ENCODE assay signal across 7 mouse cellular contexts in genomic region chr9:66124681-66125542, GRCm38 (mm10). TPM values are rescaled to one million over a fixed set of nuclear protein-coding genes. Genes with fewer than 3 reads are reported as not detected.
DNase-seq lines count a peak whose midpoint lies in the region; ATAC-seq and TF ChIP-seq lines count a peak whose summit lies in the region.

No protein-coding gene starts in this region.

- no peaks in the 10 kb centered on the region for H3K27me3 ChIP-seq in embryonic facial prominence, embryonic 10.5 days (replicated peaks; ENCODE audit: low read depth, poor library complexity, severe bottlenecking)
- H3K27me3 ChIP-seq in intestine, postnatal 0 days (replicated peaks; ENCODE audit: control insufficient read depth, insufficient read depth, low read length): no peaks in the 10 kb centered on the region
- no peaks in the 10 kb centered on the region for H3K27me3 ChIP-seq in midbrain, embryonic 12.5 days
- H3K27me3 ChIP-seq in small intestine, adult 2 months (ENCODE audit: control insufficient read depth, insufficient read depth, low read length): no peaks in the 10 kb centered on the region

- H3K9me3 ChIP-seq in embryonic facial prominence, embryonic 10.5 days: no peaks in the 10 kb centered on the region
- no peaks in the 10 kb centered on the region for H3K9me3 ChIP-seq in intestine, postnatal 0 days (ENCODE audit: control insufficient read depth)
- H3K9me3 ChIP-seq in midbrain, embryonic 12.5 days: no peaks in the 10 kb centered on the region

- H3K9ac ChIP-seq in intestine, postnatal 0 days (ENCODE audit: low read depth, low read length): peak overlapping the region; percentile 84
- peak overlapping the region; percentile 87 for H3K9ac ChIP-seq in midbrain, embryonic 12.5 days (replicated peaks)

- intact Hi-C loops in left cerebral cortex, postnatal 4 days (cut with DNase I): no loop called here

- peak overlapping the region; percentile 86 for H3K4me3 ChIP-seq in embryonic facial prominence, embryonic 10.5 days
- H3K4me3 ChIP-seq in intestine, postnatal 0 days (ENCODE audit: low read depth, low read length): peak overlapping the region; percentile 89
- peak overlapping the region; percentile 77 for H3K4me3 ChIP-seq in midbrain, embryonic 12.5 days
- peak overlapping the region; percentile 89 for H3K4me3 ChIP-seq in small intestine, adult 2 months (ENCODE audit: low read depth, low read length)

- H3K36me3 ChIP-seq in embryonic facial prominence, embryonic 10.5 days (replicated peaks): peaks cover 10% of the 10 kb centered on the region
- H3K36me3 ChIP-seq in intestine, postnatal 0 days (ENCODE audit: control insufficient read depth, insufficient read depth): peaks cover 4% of the 10 kb centered on the region; the same call in 1 of the 2 replicates
- no peaks in the 10 kb centered on the region for H3K36me3 ChIP-seq in midbrain, embryonic 12.5 days
- no peaks in the 10 kb centered on the region for H3K36me3 ChIP-seq in small intestine, adult 2 months (ENCODE audit: control insufficient read depth, insufficient read depth, low read length)

- H3K4me2 ChIP-seq in intestine, postnatal 0 days (replicated peaks; ENCODE audit: low read depth): peak overlapping the region; percentile 77
- H3K4me2 ChIP-seq in midbrain, embryonic 12.5 days (replicated peaks): peak overlapping the region; percentile 60

- peak overlapping the region; percentile 92 for H3K27ac ChIP-seq in embryonic facial prominence, embryonic 10.5 days (replicated peaks)
- H3K27ac ChIP-seq in intestine, postnatal 0 days (ENCODE audit: low read depth, low read length): peak overlapping the region; percentile 93
- H3K27ac ChIP-seq in midbrain, embryonic 12.5 days (replicated peaks): peak overlapping the region; percentile 92
- peak overlapping the region; percentile 79 for H3K27ac ChIP-seq in small intestine, adult 2 months (ENCODE audit: insufficient read depth, low read depth, low read length)

- peak; percentile 99 for DNase-seq in adrenal gland, postnatal 10 days
- DNase-seq in embryonic facial prominence, embryonic 10.5 days (ENCODE audit: low spot score): peak; percentile 99
- DNase-seq in gonadal fat pad, adult 2 months (ENCODE audit: low read depth): peak; percentile 41
- peak; percentile 98 for DNase-seq in left cerebral cortex, postnatal 4 days

- WGBS in embryonic facial prominence, embryonic 10.5 days: 19% methylated on average over 33 of the region's 33 CpGs
- WGBS in intestine, postnatal 0 days: 12% methylated on average over 33 of the region's 33 CpGs
- WGBS in midbrain, embryonic 12.5 days: 13% methylated on average over 33 of the region's 33 CpGs
- WGBS in small intestine, adult 2 months: 5% methylated on average over 33 of the region's 33 CpGs

- peak; percentile 97 for ATAC-seq in intestine, postnatal 0 days
- peak; percentile 98 for ATAC-seq in midbrain, embryonic 12.5 days (ENCODE audit: low FRiP score, low read depth)

- H3K4me1 ChIP-seq in embryonic facial prominence, embryonic 10.5 days: peaks cover 44% of the 10 kb centered on the region
- 0 out of 2 replicates have a peak, but pooled peaks cover 9% of the 10 kb centered on the region for H3K4me1 ChIP-seq in intestine, postnatal 0 days (replicated peaks; ENCODE audit: control insufficient read depth, insufficient read depth, low read length)
- H3K4me1 ChIP-seq in midbrain, embryonic 12.5 days: peaks cover 33% of the 10 kb centered on the region
- H3K4me1 ChIP-seq in small intestine, adult 2 months (ENCODE audit: control insufficient read depth, insufficient read depth, insufficient read length, low read length): peaks cover 6% of the 10 kb centered on the region; the same call in 1 of the 2 replicates

- TF ChIP-seq CTCF in intestine, postnatal 0 days (IDR thresholded peaks at IDR 0.05; ENCODE audit: low read depth): 0 out of 2 replicates have a peak, but pooled peaks have one; percentile 25
- no peak for TF ChIP-seq CTCF in small intestine, adult 2 months (IDR thresholded peaks at IDR 0.05; ENCODE audit: extremely low read depth, insufficient read length, insufficient replicate concordance, low read depth, low read length)

- peak; percentile 91 for TF ChIP-seq POLR2A in small intestine, adult 2 months (IDR thresholded peaks at IDR 0.05; ENCODE audit: low read depth, low read length)

RNA-seq across cellular contexts. Expression of gene Snx1, which starts 1.5 kb away (rescaled TPM):
- total RNA-seq in adrenal gland, postnatal 10 days (2021): 10 to 100 TPM; 72.3 to 81.3 TPM
- polyA plus RNA-seq in embryonic facial prominence, embryonic 10.5 days (2016; fragmentation: Nextera tagmentation; extraction: Ambion mirVana): 124 and 129 TPM in 2 replicates
- polyA plus RNA-seq in gonadal fat pad, adult 2 months (2012; rRNA removed): 131 and 133 TPM in 2 replicates
- 122 and 133 TPM in 2 replicates for polyA plus RNA-seq in intestine, postnatal 0 days (2015; fragmentation: Nextera tagmentation; extraction: Ambion mirVana)
- total RNA-seq in left cerebral cortex, postnatal 4 days (2021): 10 to 100 TPM; 48.9 to 50.0 TPM
- polyA plus RNA-seq in midbrain, embryonic 12.5 days (2016; fragmentation: Nextera tagmentation; extraction: Ambion mirVana): 135 and 136 TPM in 2 replicates
- polyA plus RNA-seq in small intestine, adult 2 months (2012; rRNA removed): 15.1 and 32.2 TPM in 2 replicates

RNA-seq across cellular contexts. Expression of gene Ciao2a, which starts 1.5 kb away (rescaled TPM):
- total RNA-seq in adrenal gland, postnatal 10 days (2021): 10 to 100 TPM; 89.9 to 97.4 TPM
- polyA plus RNA-seq in embryonic facial prominence, embryonic 10.5 days (2016; fragmentation: Nextera tagmentation; extraction: Ambion mirVana): 159 and 162 TPM in 2 replicates
- 15.7 and 18.5 TPM in 2 replicates for polyA plus RNA-seq in gonadal fat pad, adult 2 months (2012; rRNA removed)
- 201 and 207 TPM in 2 replicates for polyA plus RNA-seq in intestine, postnatal 0 days (2015; fragmentation: Nextera tagmentation; extraction: Ambion mirVana)
- 10 to 100 TPM; 23.7 to 27.9 TPM for total RNA-seq in left cerebral cortex, postnatal 4 days (2021)
- polyA plus RNA-seq in midbrain, embryonic 12.5 days (2016; fragmentation: Nextera tagmentation; extraction: Ambion mirVana): 126 and 133 TPM in 2 replicates
- polyA plus RNA-seq in small intestine, adult 2 months (2012; rRNA removed): 5.1 and 5.3 TPM in 2 replicates

RNA-seq across cellular contexts. Expression of gene Dapk2, which starts 33.1 kb away (rescaled TPM):
- total RNA-seq in adrenal gland, postnatal 10 days (2021): 10 to 100 TPM in 1 of 2 experiments, 1 to 10 TPM in 1; 8.3 to 12.4 TPM
- 5.3 and 5.8 TPM in 2 replicates for polyA plus RNA-seq in embryonic facial prominence, embryonic 10.5 days (2016; fragmentation: Nextera tagmentation; extraction: Ambion mirVana)
- 5.7 and 6.2 TPM in 2 replicates for polyA plus RNA-seq in gonadal fat pad, adult 2 months (2012; rRNA removed)
- polyA plus RNA-seq in intestine, postnatal 0 days (2015; fragmentation: Nextera tagmentation; extraction: Ambion mirVana): 14.7 and 16.9 TPM in 2 replicates
- under 1 TPM; 0.84 to 0.97 TPM for total RNA-seq in left cerebral cortex, postnatal 4 days (2021)
- polyA plus RNA-seq in midbrain, embryonic 12.5 days (2016; fragmentation: Nextera tagmentation; extraction: Ambion mirVana): 3.7 and 4.3 TPM in 2 replicates
- 5.6 and 8.2 TPM in 2 replicates for polyA plus RNA-seq in small intestine, adult 2 months (2012; rRNA removed)

RNA-seq across cellular contexts. Expression of gene Snx22, which starts 55.4 kb away (rescaled TPM):
- total RNA-seq in adrenal gland, postnatal 10 days (2021): 1 to 10 TPM in 1 of 2 experiments, under 1 TPM in 1; 0.66 to 1.9 TPM
- 3.6 and 3.7 TPM in 2 replicates for polyA plus RNA-seq in embryonic facial prominence, embryonic 10.5 days (2016; fragmentation: Nextera tagmentation; extraction: Ambion mirVana)
- polyA plus RNA-seq in gonadal fat pad, adult 2 months (2012; rRNA removed): 6.5 and 7.4 TPM in 2 replicates
- polyA plus RNA-seq in intestine, postnatal 0 days (2015; fragmentation: Nextera tagmentation; extraction: Ambion mirVana): 0.98 and 1.4 TPM in 2 replicates
- 1 to 10 TPM; 5.9 to 7.3 TPM for total RNA-seq in left cerebral cortex, postnatal 4 days (2021)
- polyA plus RNA-seq in midbrain, embryonic 12.5 days (2016; fragmentation: Nextera tagmentation; extraction: Ambion mirVana): 3.5 and 5.2 TPM in 2 replicates
- 0.61 and 0.91 TPM in 2 replicates for polyA plus RNA-seq in small intestine, adult 2 months (2012; rRNA removed)

Comparison
In these comparisons a context has a peak if more than half of its experiments do, and no peak if none do; other contexts are left out.
1. Peak in every context shown above with its lines: DNase-seq, ATAC-seq, H3K4me3 ChIP-seq and H3K27ac ChIP-seq.
2. DNase-seq: peak in every context shown above with its lines; median percentile 99 in adrenal gland, postnatal 10 days; 99 in embryonic facial prominence, embryonic 10.5 days; 98 in left cerebral cortex, postnatal 4 days; 41 in gonadal fat pad, adult 2 months.